Mouse (Mus musculus) thymus, postnatal 14 days (tissue): ENCODE data around the gene Fut4.
"Not testable (repeated sequence)": the region's sequence is repeated elsewhere in the genome, so short reads cannot be mapped to it uniquely, and the experiment has no call there.

ENCODE experiments used
- DNase-seq: peaks from one replicate; pipeline ENCODE4 v3.0.0; 2021

The Fut4 gene

GRCm38 (mm10) chr9:14724755-14725420 lies 27.3 kb downstream of the Fut4 start:
- DNase-seq, result no peak

- no peak for DNase-seq
Observed at GRCm38 (mm10) chr9:14721610-14722009, 30.6 kb downstream of the Fut4 start.

GRCm38 (mm10) chr9:14720384-14720783 lies 31.8 kb downstream of the Fut4 start:
- DNase-seq, result no peak

GRCm38 (mm10) chr9:14718332-14718691 lies 33.9 kb downstream of the Fut4 start:
- DNase-seq, result no peak

GRCm38 (mm10) chr9:14717689-14718331 lies 34.4 kb downstream of the Fut4 start:
- DNase-seq, result no peak

GRCm38 (mm10) chr9:14715258-14715657 lies 36.9 kb downstream of the Fut4 start:
- DNase-seq, result no peak

GRCm38 (mm10) chr9:14710910-14711309 lies 41.3 kb downstream of the Fut4 start:
- DNase-seq, result no peak

- DNase-seq, result no peak
Observed at GRCm38 (mm10) chr9:14705321-14706162, 46.7 kb downstream of the Fut4 start.

GRCm38 (mm10) chr9:14700795-14701194 lies 51.4 kb downstream of the Fut4 start:
- not testable (repeated sequence) for DNase-seq

GRCm38 (mm10) chr9:14699288-14699640 lies 52.9 kb downstream of the Fut4 start:
- no peak for DNase-seq

- peak; percentile 81 for DNase-seq
Observed at GRCm38 (mm10) chr9:14698582-14699287, 53.5 kb downstream of the Fut4 start.
